In the genomic region with DNA sequence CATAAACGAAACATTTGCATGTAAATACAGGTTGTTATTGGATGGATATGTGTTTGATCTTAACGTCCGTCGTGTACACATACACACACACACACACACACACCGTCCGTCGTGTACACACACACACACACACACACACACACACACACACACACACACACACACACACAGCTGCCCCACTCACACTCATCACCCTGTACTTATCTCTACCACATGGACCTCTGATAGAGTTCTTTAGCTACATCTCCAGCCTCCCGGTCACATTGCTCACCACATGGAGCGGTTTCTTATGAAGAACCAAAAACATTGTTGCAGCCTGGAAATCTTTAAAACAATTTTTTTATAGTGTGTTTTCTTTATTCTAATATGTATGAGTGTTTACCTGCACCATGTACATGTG, we compare ENCODE assay signal across 8 mouse cellular contexts. TPM values are rescaled to one million over a fixed set of nuclear protein-coding genes. Genes with fewer than 3 reads are reported as not detected.
A peak's percentile ranks its signal among the peaks of the same experiment; 100 is the strongest.
DNase-seq lines count a peak whose midpoint lies in the region; ATAC-seq and TF ChIP-seq lines count a peak whose summit lies in the region.

No protein-coding gene starts in this region.

- intact Hi-C loops in heart, postnatal 25 days (cut with DNase I): loop anchor here (2.0 to 5.0 kb wide), 2 partner anchors 47 to 68 kb away; a partner anchor contains a TSS

- no peak for DNase-seq in heart, postnatal 25 days (ENCODE audit: low spot score)
- no peak for DNase-seq in hindbrain, embryonic 14.5 days (ENCODE audit: low spot score)
- DNase-seq in ovary, postnatal 10 days (ENCODE audit: low spot score): no peak
- DNase-seq in layer of hippocampus, adult 9-10 months (ENCODE audit: low spot score): no peak
- no peak for DNase-seq in layer of hippocampus, postnatal 14 days (ENCODE audit: low spot score in 2 of 2)

- peak overlapping the region; percentile 72 to 79 for H3K4me3 ChIP-seq in heart, embryonic 14.5 days (ENCODE audit: control insufficient read depth in 1 of 2, insufficient read depth in 1 of 2, low read depth in 1 of 2, low read length in 2 of 2)
- H3K4me3 ChIP-seq in bone marrow, adult 2 months (replicated peaks; ENCODE audit: control insufficient read depth, low read depth, low read length): peak overlapping the region; percentile 80
- H3K4me3 ChIP-seq in hindbrain, embryonic 14.5 days (replicated peaks; ENCODE audit: low read length): peak overlapping the region; percentile 52

- H3K27ac ChIP-seq in heart, embryonic 14.5 days (replicated peaks in 1 of 2; ENCODE audit: control insufficient read depth in 1 of 2, insufficient read depth in 1 of 2, low read depth in 2 of 2, low read length in 2 of 2): no peak overlapping the region
- H3K27ac ChIP-seq in bone marrow, adult 2 months (ENCODE audit: control insufficient read depth, insufficient read depth, low read depth, low read length, poor library complexity): peak overlapping the region; percentile 81; the same call in 1 of the 2 replicates
- H3K27ac ChIP-seq in hindbrain, embryonic 14.5 days: peak overlapping the region; percentile 87

- 0 out of 2 replicates have a peak overlapping the region, but pooled peaks have one; percentile 0 for H3K9ac ChIP-seq in heart, embryonic 14.5 days (ENCODE audit: low read length)
- H3K9ac ChIP-seq in hindbrain, embryonic 14.5 days: peak overlapping the region; percentile 74; the same call in 1 of the 2 replicates

- 23% methylated on average over 9 of the region's 9 CpGs for WGBS in heart, embryonic 14.5 days
- 17% methylated on average over 9 of the region's 9 CpGs for WGBS in bone marrow, adult 2 months
- WGBS in hindbrain, embryonic 14.5 days: 31% methylated on average over 9 of the region's 9 CpGs

- peak overlapping the region; percentile 67 for H3K4me2 ChIP-seq in heart, embryonic 14.5 days (ENCODE audit: low read length)
- H3K4me2 ChIP-seq in hindbrain, embryonic 14.5 days (replicated peaks): peak overlapping the region; percentile 55

- H3K9me3 ChIP-seq in heart, embryonic 14.5 days (ENCODE audit: control insufficient read depth, low read length): 0 out of 2 replicates have a peak, but pooled peaks cover 2% of the 10 kb centered on the region
- H3K9me3 ChIP-seq in hindbrain, embryonic 14.5 days (ENCODE audit: control insufficient read depth, low read length): no peaks in the 10 kb centered on the region

- TF ChIP-seq CTCF in bone marrow, adult 2 months (IDR thresholded peaks at IDR 0.05; ENCODE audit: control insufficient read depth, insufficient read depth, low read length): no peak

- no peak for ATAC-seq in heart, embryonic 14.5 days (ENCODE audit: insufficient number of reproducible peaks, insufficient read depth, low FRiP score, low read depth)
- peak; percentile 19 for ATAC-seq in hindbrain, embryonic 14.5 days (ENCODE audit: low FRiP score)
- ATAC-seq in megakaryocyte progenitor cell, adult 5-6 weeks (replicated peaks; ENCODE audit: poor library complexity): peak; percentile 21; the same call in 1 of the 2 replicates

- TF ChIP-seq POLR2A in bone marrow, adult 2 months (IDR thresholded peaks at IDR 0.05; ENCODE audit: borderline replicate concordance, control insufficient read depth, low read depth, low read length): no peak

- H3K36me3 ChIP-seq in heart, embryonic 14.5 days (ENCODE audit: control insufficient read depth, insufficient read depth, low read length): peaks cover 9% of the 10 kb centered on the region; the same call in 1 of the 2 replicates
- no peaks in the 10 kb centered on the region for H3K36me3 ChIP-seq in hindbrain, embryonic 14.5 days (replicated peaks; ENCODE audit: control insufficient read depth, insufficient read depth)

- no peaks in the 10 kb centered on the region for H3K27me3 ChIP-seq in heart, embryonic 14.5 days (ENCODE audit: control insufficient read depth, insufficient read depth, low read length)
- 0 out of 2 replicates have a peak, but pooled peaks cover 3% of the 10 kb centered on the region for H3K27me3 ChIP-seq in hindbrain, embryonic 14.5 days (ENCODE audit: control insufficient read depth, insufficient read depth, low read length)

- peaks cover 7 to 10% of the 10 kb centered on the region in 2 experiments for H3K4me1 ChIP-seq in heart, embryonic 14.5 days (ENCODE audit: control insufficient read depth in 2 of 2, insufficient read depth in 2 of 2, low read length in 2 of 2)
- H3K4me1 ChIP-seq in bone marrow, adult 2 months (ENCODE audit: control insufficient read depth, insufficient read depth, low read length): peaks cover 5% of the 10 kb centered on the region; the same call in 1 of the 2 replicates
- H3K4me1 ChIP-seq in hindbrain, embryonic 14.5 days (replicated peaks; ENCODE audit: control insufficient read depth, insufficient read depth, low read length): peaks cover 43% of the 10 kb centered on the region

RNA-seq across cellular contexts. Expression of a gene that starts 0.5 kb away (rescaled TPM):
- polyA plus RNA-seq in heart, embryonic 14.5 days (2014; fragmentation: Nextera tagmentation; extraction: Ambion mirVana): 307 and 339 TPM in 2 replicates
- total RNA-seq in heart, postnatal 25 days (2021): 100 to 1,000 TPM; 323 to 335 TPM
- 53.9 and 105 TPM in 2 replicates for polyA plus RNA-seq in bone marrow, adult 2 months (2011; ENCODE audit: insufficient read depth, insufficient read length, low replicate concordance, missing spikeins)
- polyA plus RNA-seq in hindbrain, embryonic 14.5 days (2014; fragmentation: Nextera tagmentation; extraction: Ambion mirVana): 359 and 406 TPM in 2 replicates
- total RNA-seq in megakaryocyte progenitor cell, adult 5-6 weeks (2015): 134 and 138 TPM in 2 replicates
- total RNA-seq in megakaryocyte progenitor cell, adult 5-6 weeks (2017): 154 and 170 TPM in 2 replicates
- total RNA-seq in layer of hippocampus, postnatal 14 days (2021): 100 to 1,000 TPM; 165 to 168 TPM

RNA-seq across cellular contexts. Expression of a gene that starts 33.4 kb away (rescaled TPM):
- 0.22 and 0.32 TPM in 2 replicates for polyA plus RNA-seq in heart, embryonic 14.5 days (2014; fragmentation: Nextera tagmentation; extraction: Ambion mirVana)
- 1 to 10 TPM; 8.6 to 9.4 TPM for total RNA-seq in heart, postnatal 25 days (2021)
- not detected in 2 replicates for polyA plus RNA-seq in bone marrow, adult 2 months (2011; ENCODE audit: insufficient read depth, insufficient read length, low replicate concordance, missing spikeins)
- polyA plus RNA-seq in hindbrain, embryonic 14.5 days (2014; fragmentation: Nextera tagmentation; extraction: Ambion mirVana): 0.60 and 0.80 TPM in 2 replicates
- not detected in 2 replicates for total RNA-seq in megakaryocyte progenitor cell, adult 5-6 weeks (2015)
- total RNA-seq in megakaryocyte progenitor cell, adult 5-6 weeks (2017): not detected in 2 replicates
- total RNA-seq in layer of hippocampus, postnatal 14 days (2021): under 1 TPM in 1 of 2 experiments, not detected in 1; 0.36 TPM

Comparison
In these comparisons a context has a peak if more than half of its experiments do, and no peak if none do; other contexts are left out.
1. H3K27ac ChIP-seq: peak in bone marrow, adult 2 months (single experiment) and hindbrain, embryonic 14.5 days (single experiment); none in heart, embryonic 14.5 days (0 of 2).
2. RNA of a gene that starts 33.4 kb away (total RNA-seq): 8.6 to 9.4 TPM in heart, postnatal 25 days; 0.36 TPM in layer of hippocampus, postnatal 14 days and not detected in megakaryocyte progenitor cell, adult 5-6 weeks; every median in the first group is over 4 times any median in the second.
3. Peak in every context shown above with its lines, with median percentiles within 50 percentile points of each other: H3K4me3 ChIP-seq.